ENCODE assay signal across 8 mouse cellular contexts in the genomic region with DNA sequence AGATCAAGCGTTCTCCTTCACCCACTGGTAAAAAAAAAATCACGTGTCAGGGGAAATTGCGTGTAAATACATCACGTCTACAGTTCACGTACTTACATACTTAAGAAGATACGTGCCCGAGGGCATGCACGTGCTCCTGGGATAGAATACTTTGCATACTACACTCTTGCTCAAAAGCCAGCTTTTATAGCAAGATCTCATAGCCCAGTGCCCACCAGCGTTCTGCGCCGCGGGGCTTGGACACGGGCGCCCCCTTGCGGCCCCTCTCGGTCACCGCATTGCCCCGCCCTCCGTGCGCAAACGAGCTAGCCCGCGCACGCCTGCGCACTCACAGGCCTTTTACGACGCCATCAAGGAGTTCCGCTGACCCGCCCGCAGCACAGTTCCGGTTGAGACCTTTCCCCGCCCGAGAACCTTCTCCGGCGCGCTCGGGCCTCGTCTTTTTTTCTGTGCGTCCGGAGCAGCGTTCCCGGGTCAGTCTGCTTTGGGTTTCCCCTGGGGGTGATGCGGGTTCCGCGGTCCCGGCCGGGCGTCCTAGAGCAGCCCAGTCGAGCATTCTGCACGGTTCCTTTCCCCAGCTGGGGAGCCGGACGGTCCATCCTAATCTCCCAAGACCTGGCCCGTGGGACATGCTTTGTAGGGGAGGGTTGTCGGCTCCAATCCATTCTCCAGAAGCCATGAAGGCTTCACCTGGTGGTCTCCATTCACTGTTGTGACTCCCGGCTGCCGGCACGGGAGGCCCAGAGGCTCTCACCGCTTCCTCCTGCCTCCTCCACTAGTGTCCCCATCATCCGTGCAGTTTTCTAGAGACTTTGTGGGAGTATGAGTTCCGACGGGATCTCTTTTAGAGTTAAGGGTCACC. TPM values are rescaled to one million over a fixed set of nuclear protein-coding genes. Genes with fewer than 3 reads are reported as not detected.
DNase-seq lines count a peak whose midpoint lies in the region; ATAC-seq lines count a peak whose summit lies in the region.

Gene Trappc5, plus strand, starts transcription at position 169 of the 862 bp plus-strand sequence.

- ATAC-seq in intestine, embryonic 14.5 days (replicated peaks; ENCODE audit: low FRiP score, low TSS enrichment, low read depth) = peak; percentile 83

- H3K27me3 ChIP-seq in intestine, embryonic 14.5 days (replicated peaks; ENCODE audit: control insufficient read depth, insufficient read depth, low read length) = no peaks in the 10 kb centered on the region

- H3K4me3 ChIP-seq in intestine, embryonic 14.5 days (ENCODE audit: low read depth, low read length) = peak within 1 kb of the TSS; percentile 80

- no peaks in the 10 kb centered on the region for H3K9me3 ChIP-seq in intestine, embryonic 14.5 days (ENCODE audit: control insufficient read depth, low read length)

- intact Hi-C loops in left cerebral cortex, postnatal 14 days (cut with DNase I) = loop anchor here (2.0 kb wide), 1 partner anchor 56 kb away; the partner anchor contains the start of genes Pet100 and Xab2

- 1% methylated on average over 61 of the region's 61 CpGs for WGBS in intestine, embryonic 14.5 days

- peak within 1 kb of the TSS; percentile 79 for H3K9ac ChIP-seq in intestine, embryonic 14.5 days (ENCODE audit: low read length)

- peaks cover 10% of the 10 kb centered on the region; the same call in 1 of the 2 replicates for H3K4me1 ChIP-seq in intestine, embryonic 14.5 days (replicated peaks; ENCODE audit: control insufficient read depth, insufficient read depth, low read length)

- peak; percentile 95 for DNase-seq in adrenal gland, adult 18-20 months (ENCODE audit: low spot score in 2 of 2)
- peak; percentile 96 for DNase-seq in embryo, embryonic 11 days
- DNase-seq in gastrocnemius, postnatal 25 days = peak; percentile 90
- peak; percentile 95 for DNase-seq in intestine, embryonic 14.5 days (ENCODE audit: low spot score)
- DNase-seq in left cerebral cortex, postnatal 14 days (ENCODE audit: low spot score in 2 of 2) = peak; percentile 96 to 97
- peak; percentile 95 for DNase-seq in mesoderm, embryonic 11.5 days (ENCODE audit: low read depth, low spot score)
- peak; percentile 90 to 91 for DNase-seq in right cerebral cortex, postnatal 36 days (ENCODE audit: low spot score in 2 of 2)
- DNase-seq in yolk sac, embryonic 10.5 days (ENCODE audit: low spot score) = peak; percentile 90

- H3K4me2 ChIP-seq in intestine, embryonic 14.5 days (ENCODE audit: low read length) = peak within 1 kb of the TSS; percentile 74

- H3K27ac ChIP-seq in intestine, embryonic 14.5 days (ENCODE audit: low read depth) = peak within 1 kb of the TSS; percentile 92

- H3K36me3 ChIP-seq in intestine, embryonic 14.5 days (ENCODE audit: control insufficient read depth, insufficient read depth, low read length) = peaks cover 27% of the 10 kb centered on the region

RNA-seq across cellular contexts. Expression of gene Trappc5, which starts in this region (rescaled TPM):
- 10 to 100 TPM; 22.4 to 23.6 TPM for total RNA-seq in adrenal gland, adult 18-20 months (2021)
- total RNA-seq in gastrocnemius, postnatal 25 days (2021) = 10 to 100 TPM; 17.8 to 18.0 TPM
- polyA plus RNA-seq in intestine, embryonic 14.5 days (2014; fragmentation: Nextera tagmentation; extraction: Ambion mirVana) = 34.0 TPM in 2 replicates
- 10 to 100 TPM; 27.5 to 28.6 TPM for total RNA-seq in left cerebral cortex, postnatal 14 days (2021)

Comparison
In these comparisons a context has a peak if more than half of its experiments do, and no peak if none do; other contexts are left out.
1. Peak in every context shown above with its lines: DNase-seq, ATAC-seq, H3K4me3 ChIP-seq and H3K27ac ChIP-seq.